Mouse (Mus musculus): ENCODE measurements around the gene Atp13a4.

The Atp13a4 gene

GRCm38 (mm10) chr16:29544829-29545228, at the start of gene Atp13a4:
Gene Atp13a4, minus strand, starts transcription at chr16:29544864.
- no peak for DNase-seq (ENCODE audit: low spot score in 2 of 2)

GRCm38 (mm10) chr16:29592171-29592570, 47.5 kb upstream of the Atp13a4 start:
- no peak for DNase-seq (ENCODE audit: low spot score in 2 of 2)

GRCm38 (mm10) chr16:29579787-29580176, 35.1 kb upstream of the Atp13a4 start:
- peak; percentile 18 to 19 for DNase-seq (ENCODE audit: low spot score in 2 of 2)

GRCm38 (mm10) chr16:29579167-29579786, 34.6 kb upstream of the Atp13a4 start, which contains the start of gene Opa1:
Gene Opa1, plus strand, starts transcription at chr16:29579334.
- peak; percentile 98 for DNase-seq (ENCODE audit: low spot score in 2 of 2)

GRCm38 (mm10) chr16:29575620-29576019, 31.0 kb upstream of the Atp13a4 start:
- peak in 1 of 2 experiments; percentile 38 for DNase-seq (ENCODE audit: low spot score in 2 of 2)

GRCm38 (mm10) chr16:29574013-29574412, 29.3 kb upstream of the Atp13a4 start:
- DNase-seq (ENCODE audit: low spot score in 2 of 2): no peak

- peak; percentile 59 to 78 for DNase-seq (ENCODE audit: low spot score in 2 of 2)
These were observed 16.2 kb upstream of the Atp13a4 start for GRCm38 (mm10) chr16:29560869-29561268.

GRCm38 (mm10) chr16:29560454-29560853, 15.8 kb upstream of the Atp13a4 start:
- peak; percentile 11 to 41 for DNase-seq (ENCODE audit: low spot score in 2 of 2)

GRCm38 (mm10) chr16:29559667-29560066, 15.0 kb upstream of the Atp13a4 start:
- no peak for DNase-seq (ENCODE audit: low spot score in 2 of 2)

- DNase-seq (ENCODE audit: low spot score in 2 of 2): peak; percentile 17 to 49
These were observed 3.4 kb downstream of the Atp13a4 start for GRCm38 (mm10) chr16:29541261-29541683.

GRCm38 (mm10) chr16:29539906-29540305, 4.8 kb downstream of the Atp13a4 start:
- no peak for DNase-seq (ENCODE audit: low spot score in 2 of 2)

GRCm38 (mm10) chr16:29536411-29537204, 8.1 kb downstream of the Atp13a4 start:
- peak; percentile 25 to 38 for DNase-seq (ENCODE audit: low spot score in 2 of 2)

GRCm38 (mm10) chr16:29535866-29536265, 8.8 kb downstream of the Atp13a4 start:
- DNase-seq (ENCODE audit: low spot score in 2 of 2): no peak

- no peak for DNase-seq (ENCODE audit: low spot score in 2 of 2)
These were observed 11.0 kb downstream of the Atp13a4 start for GRCm38 (mm10) chr16:29533641-29534040.

GRCm38 (mm10) chr16:29527085-29527484, 17.6 kb downstream of the Atp13a4 start:
- no peak for DNase-seq (ENCODE audit: low spot score in 2 of 2)

- no peak for DNase-seq (ENCODE audit: low spot score in 2 of 2)
These were observed 18.1 kb downstream of the Atp13a4 start for GRCm38 (mm10) chr16:29526585-29526984.

GRCm38 (mm10) chr16:29512495-29512894, 32.2 kb downstream of the Atp13a4 start:
- DNase-seq (ENCODE audit: low spot score in 2 of 2): peak; percentile 45 to 47

GRCm38 (mm10) chr16:29510743-29511142, 33.9 kb downstream of the Atp13a4 start:
- no peak for DNase-seq (ENCODE audit: low spot score in 2 of 2)

GRCm38 (mm10) chr16:29509881-29510280, 34.8 kb downstream of the Atp13a4 start:
- no peak for DNase-seq (ENCODE audit: low spot score in 2 of 2)

GRCm38 (mm10) chr16:29504671-29505070, 40.0 kb downstream of the Atp13a4 start:
- no peak for DNase-seq (ENCODE audit: low spot score in 2 of 2)

- DNase-seq (ENCODE audit: low spot score in 2 of 2): peak; percentile 8
These were observed 40.5 kb downstream of the Atp13a4 start for GRCm38 (mm10) chr16:29504198-29504597.

GRCm38 (mm10) chr16:29491031-29491430, 53.6 kb downstream of the Atp13a4 start:
- no peak for DNase-seq (ENCODE audit: low spot score in 2 of 2)

GRCm38 (mm10) chr16:29481439-29481838, 63.2 kb downstream of the Atp13a4 start:
- no peak for DNase-seq (ENCODE audit: low spot score in 2 of 2)

All from right cerebral cortex, adult 2 months (tissue).